28 mouse cellular contexts compared by ENCODE assay signal in the genomic region with DNA sequence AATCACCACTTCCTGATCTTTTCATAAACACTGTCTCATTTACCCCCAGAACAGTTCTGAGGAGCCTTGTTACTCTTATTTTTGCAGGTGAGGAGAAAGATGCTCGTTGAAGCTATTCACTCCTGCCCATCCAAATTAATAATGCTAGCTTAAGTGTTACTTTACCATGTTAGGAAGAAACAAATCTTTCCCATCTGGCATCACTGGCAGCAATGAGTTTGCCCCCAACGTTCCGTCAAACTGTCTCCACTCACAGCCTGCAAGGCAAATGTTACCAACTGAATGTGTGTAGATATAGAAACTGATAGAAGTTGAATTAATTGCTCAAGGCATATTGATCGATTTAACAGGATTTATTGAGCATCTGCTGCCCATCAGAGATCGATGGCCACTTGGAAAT.
"Had no signal": no experiment of that assay in that cellular context is flagged by ENCODE, and none has a peak within 500 bp of the region (broad histone marks: within the 10 kb centered on the region; RNA-seq: fewer than 3 reads in every experiment).

No protein-coding gene starts in this region.

- H3K27ac ChIP-seq: limb, embryonic 10.5 days; limb, embryonic 12.5 days; limb, embryonic 13.5 days; limb, embryonic 15.5 days; liver, embryonic 12.5 days; liver, embryonic 13.5 days; liver, embryonic 14.5 days; liver, embryonic 15.5 days; lung, embryonic 15.5 days; macrophage; midbrain, embryonic 10.5 days; midbrain, embryonic 12.5 days; midbrain, embryonic 13.5 days; midbrain, embryonic 15.5 days; neural tube, embryonic 12.5 days had no signal

- H3K4me3 ChIP-seq: limb, embryonic 10.5 days; limb, embryonic 12.5 days; limb, embryonic 13.5 days; limb, embryonic 15.5 days; liver, embryonic 12.5 days; liver, embryonic 13.5 days; liver, embryonic 15.5 days; lung, embryonic 15.5 days; megakaryocyte, embryonic 14.5 days; midbrain, embryonic 10.5 days; midbrain, embryonic 12.5 days; midbrain, embryonic 13.5 days; midbrain, embryonic 15.5 days; myocyte; neural tube, embryonic 12.5 days had no signal

- DNase-seq: left cerebral cortex, postnatal 4 days; liver; liver, embryonic 13.5 days; liver, postnatal 0 days; lung, adult 18-20 months; lung, adult 2 months; lung, embryonic 14.5 days; lung, postnatal 10 days; lung, postnatal 14 days; lung, postnatal 36 days; lung, postnatal 4 days; midbrain, embryonic 14.5 days had no signal
